Mouse (Mus musculus): ENCODE data around the gene Ogfod1. TPM values are rescaled to one million over a fixed set of nuclear protein-coding genes. Genes with fewer than 3 reads are reported as not detected.

The Ogfod1 gene
- polyA plus RNA-seq (2017; shearing (Covaris generic)) = 10 to 100 TPM; 17.3 to 18.3 TPM

GRCm38 (mm10) chr8:94036944-94037524 is at the start of gene Ogfod1, which contains the start of gene Nudt21:
Gene Ogfod1, plus strand, starts transcription at chr8:94037198.
Gene Nudt21, minus strand, starts transcription at chr8:94037031.
- peak; percentile 98 for ATAC-seq

GRCm38 (mm10) chr8:93989739-93990138 is 47.3 kb upstream of the Ogfod1 start:
- ATAC-seq = no peak

GRCm38 (mm10) chr8:93998961-93999360 is 38.0 kb upstream of the Ogfod1 start:
- no peak for ATAC-seq

GRCm38 (mm10) chr8:94004139-94004538 is 32.9 kb upstream of the Ogfod1 start:
- ATAC-seq = no peak

GRCm38 (mm10) chr8:94009243-94009845 is 27.7 kb upstream of the Ogfod1 start:
- ATAC-seq = no peak

GRCm38 (mm10) chr8:94010101-94010705 is 26.8 kb upstream of the Ogfod1 start:
- peak; percentile 56 for ATAC-seq

GRCm38 (mm10) chr8:94011076-94012012 is 25.7 kb upstream of the Ogfod1 start:
- ATAC-seq = peak; percentile 1

- peak; percentile 74 for ATAC-seq
These were observed 24.7 kb upstream of the Ogfod1 start, which contains the start of gene Amfr for GRCm38 (mm10) chr8:94012013-94012951. Gene Amfr, minus strand, starts transcription at chr8:94012842.

- no peak for ATAC-seq
These were observed 23.9 kb upstream of the Ogfod1 start for GRCm38 (mm10) chr8:94013026-94013612.

GRCm38 (mm10) chr8:94023916-94024315 is 13.1 kb upstream of the Ogfod1 start:
- no peak for ATAC-seq

- no peak for ATAC-seq
These were observed 7.3 kb upstream of the Ogfod1 start for GRCm38 (mm10) chr8:94029701-94030100.

- ATAC-seq = no peak
These were observed 3.4 kb upstream of the Ogfod1 start for GRCm38 (mm10) chr8:94033601-94034000.

GRCm38 (mm10) chr8:94035200-94035599 is 1.8 kb upstream of the Ogfod1 start:
- no peak for ATAC-seq

- ATAC-seq = peak; percentile 35
These were observed 457 bp upstream of the Ogfod1 start for GRCm38 (mm10) chr8:94036541-94036940.

- ATAC-seq = no peak
These were observed 808 bp downstream of the Ogfod1 start for GRCm38 (mm10) chr8:94037806-94038205.

GRCm38 (mm10) chr8:94047845-94048244 is 10.8 kb downstream of the Ogfod1 start:
- no peak for ATAC-seq

- ATAC-seq = no peak
These were observed 15.7 kb downstream of the Ogfod1 start for GRCm38 (mm10) chr8:94052696-94053095.

GRCm38 (mm10) chr8:94057157-94057854 is 20.3 kb downstream of the Ogfod1 start:
- ATAC-seq = peak; percentile 61

- ATAC-seq = no peak
These were observed 29.3 kb downstream of the Ogfod1 start for GRCm38 (mm10) chr8:94066121-94066863.

- no peak for ATAC-seq
These were observed 31.8 kb downstream of the Ogfod1 start for GRCm38 (mm10) chr8:94068793-94069192.
